Mouse (Mus musculus): ENCODE results near the gene Ddb1. TPM values are rescaled to one million over a fixed set of nuclear protein-coding genes. Genes with fewer than 3 reads are reported as not detected.

Gene Ddb1
- total and polyA plus RNA-seq, 3 experiments, result 299 to 406 (median 319) TPM

DNA sequence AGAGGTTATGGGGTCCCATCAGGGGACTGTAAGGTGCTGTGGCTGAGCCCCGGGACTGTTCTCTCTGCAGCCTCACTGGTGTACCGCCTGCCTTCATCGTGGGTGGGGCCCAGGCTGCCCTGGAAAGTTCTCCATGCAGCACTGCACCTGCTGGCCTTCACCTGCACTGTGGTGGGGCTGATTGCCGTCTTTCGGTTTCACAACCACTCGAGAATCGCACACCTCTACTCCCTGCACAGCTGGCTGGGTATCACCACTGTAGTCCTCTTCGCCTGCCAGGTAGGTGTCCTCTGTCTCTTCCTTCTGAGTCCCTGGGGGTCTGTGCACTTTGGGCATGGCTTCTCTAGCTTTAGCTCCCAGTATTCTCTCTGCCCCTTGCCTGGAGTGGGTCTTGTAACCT lies 20.0 kb upstream of the Ddb1 start (continued):
- TF ChIP-seq RAD21 (IDR thresholded peaks at IDR 0.05; ENCODE audit: low read depth, low read length), result no peak
- TF ChIP-seq UBTF (IDR thresholded peaks at IDR 0.05; ENCODE audit: low read depth, low read length), result no peak
- no peak for TF ChIP-seq KAT2A (IDR thresholded peaks at IDR 0.05; ENCODE audit: insufficient replicate concordance, low read length)
- no peak for TF ChIP-seq USF2 (conservative IDR thresholded peaks at IDR 0.05; ENCODE audit: low read depth, low read length)
- no peak for TF ChIP-seq CHD1 (IDR thresholded peaks at IDR 0.05; ENCODE audit: low read depth, low read length)
- peak; percentile 56; the same call in 1 of the 2 replicates for TF ChIP-seq RCOR1 (conservative IDR thresholded peaks at IDR 0.05; ENCODE audit: low read depth, low read length)
- TF ChIP-seq POLR2AphosphoS2 (IDR thresholded peaks at IDR 0.05; ENCODE audit: low read depth, low read length), result no peak
- TF ChIP-seq MXI1 (IDR thresholded peaks at IDR 0.05; ENCODE audit: low read depth, low read length), result no peak; the same call in 1 of the 2 replicates
- TF ChIP-seq CTCF (conservative IDR thresholded peaks at IDR 0.05 in 1 of 2, IDR thresholded peaks at IDR 0.05 in 1 of 2; ENCODE audit: low read depth in 2 of 2, low read length in 2 of 2), result no peak

- no peak for DNase-seq (ENCODE audit: extremely low read depth)
- Histone ChIP-seq H3K27ac (ENCODE audit: insufficient read depth, low read depth) (no peak overlapping the region), H3K79me2 (replicated peaks; ENCODE audit: control insufficient read depth, extremely low read depth, insufficient read depth, poor library complexity, severe bottlenecking) (peaks cover 24% of the 10 kb centered on the region), H3K9ac (ENCODE audit: insufficient read depth, low read depth) (no peak overlapping the region), H3K27me3 (replicated peaks) (no peaks in the 10 kb centered on the region), H3K4me3 (replicated peaks in 1 of 3; ENCODE audit: low read depth in 2 of 3, low read length in 2 of 3, poor library complexity in 1 of 3) (no peak overlapping the region), H3K9me3 (replicated peaks; ENCODE audit: low read length) (no peaks in the 10 kb centered on the region), H3K4me1 (ENCODE audit: control insufficient read depth in 1 of 2, insufficient read depth in 2 of 2) (peaks cover 28 to 68% of the 10 kb centered on the region in 2 experiments), H3K4me2 (ENCODE audit: insufficient read depth, low read depth, poor library complexity, severe bottlenecking) (no peak overlapping the region), H3K36me3 (replicated peaks in 1 of 2; ENCODE audit: control insufficient read depth in 1 of 2, insufficient read depth in 1 of 2, low read length in 1 of 2) (peaks cover 47 to 78% of the 10 kb centered on the region in 2 experiments)
- no peak for TF ChIP-seq NRF1 (IDR thresholded peaks at IDR 0.05; ENCODE audit: low read depth, low read length)
- no peak for TF ChIP-seq SIN3A (IDR thresholded peaks at IDR 0.05; ENCODE audit: low read length)
- TF ChIP-seq MAZ (IDR thresholded peaks at IDR 0.05; ENCODE audit: low read depth, low read length), result no peak
- no peak for TF ChIP-seq CHD1 (IDR thresholded peaks at IDR 0.05; ENCODE audit: low read depth, low read length)
- no peak; the same call in none of the 2 replicates for TF ChIP-seq ZNF384 (IDR thresholded peaks at IDR 0.05; ENCODE audit: low read depth, low read length)
- dilution Hi-C loops (cut with MboI; ENCODE audit: extremely low pct_ligation_motif_present, extremely low pct_unique_long_range_greater_than_20kb, low sequenced_read_pairs), result no loop called here
- in situ Hi-C loops (cut with MboI; ENCODE audit: low pct_ligation_motif_present, low pct_unique_long_range_greater_than_20kb, low sequenced_read_pairs), result no loop called here
Observed at GRCm38 (mm10) chr19:10587231-10587630, 17.9 kb upstream of the Ddb1 start.

GRCm38 (mm10) chr19:10589127-10589857 lies 15.8 kb upstream of the Ddb1 start:
- peak overlapping the region; percentile 79 for H3K27ac ChIP-seq (ENCODE audit: insufficient read depth, low read depth)
- no peak overlapping the region for H3K4me3 ChIP-seq (replicated peaks in 1 of 3; ENCODE audit: low read depth in 2 of 3, low read length in 2 of 3, poor library complexity in 1 of 3)
- in situ Hi-C loops (cut with MboI; ENCODE audit: low pct_ligation_motif_present, low pct_unique_long_range_greater_than_20kb, low sequenced_read_pairs) (no loop called here), dilution Hi-C loops (cut with MboI; ENCODE audit: extremely low pct_ligation_motif_present, extremely low pct_unique_long_range_greater_than_20kb, low sequenced_read_pairs) (no loop called here)
- no peaks in the 10 kb centered on the region for H3K27me3 ChIP-seq (replicated peaks)
- H3K36me3 ChIP-seq (replicated peaks in 1 of 2; ENCODE audit: control insufficient read depth in 1 of 2, insufficient read depth in 1 of 2, low read length in 1 of 2), result peaks cover 64 to 86% of the 10 kb centered on the region in 2 experiments
- no peaks in the 10 kb centered on the region for H3K9me3 ChIP-seq (replicated peaks; ENCODE audit: low read length)
- peaks cover 12% of the 10 kb centered on the region; the same call in 1 of the 2 replicates for H3K79me2 ChIP-seq (replicated peaks; ENCODE audit: control insufficient read depth, extremely low read depth, insufficient read depth, poor library complexity, severe bottlenecking)
- no peak overlapping the region for H3K9ac ChIP-seq (ENCODE audit: insufficient read depth, low read depth)
- peak overlapping the region; percentile 6; the same call in 1 of the 2 replicates for H3K4me2 ChIP-seq (ENCODE audit: insufficient read depth, low read depth, poor library complexity, severe bottlenecking)
- H3K4me1 ChIP-seq (ENCODE audit: control insufficient read depth in 1 of 2, insufficient read depth in 2 of 2), result peaks cover 25 to 69% of the 10 kb centered on the region in 2 experiments
- no peak for DNase-seq (ENCODE audit: extremely low read depth)
- no peak for TF ChIP-seq NELFE (IDR thresholded peaks at IDR 0.05; ENCODE audit: low read depth, low read length)
- TF ChIP-seq ZMIZ1 (IDR thresholded peaks at IDR 0.05; ENCODE audit: low read depth, low read length), result no peak
- TF ChIP-seq BHLHE40 (IDR thresholded peaks at IDR 0.05; ENCODE audit: low read depth, low read length), result peak; percentile 26; the same call in 1 of the 2 replicates
- no peak for TF ChIP-seq PAX5 (IDR thresholded peaks at IDR 0.05; ENCODE audit: low read length)
- no peak for TF ChIP-seq UBTF (IDR thresholded peaks at IDR 0.05; ENCODE audit: low read depth, low read length)
- TF ChIP-seq HCFC1 (IDR thresholded peaks at IDR 0.05; ENCODE audit: low read depth, low read length), result no peak
- TF ChIP-seq JUN (IDR thresholded peaks at IDR 0.05; ENCODE audit: insufficient read depth, low read depth, low read length), result no peak
- TF ChIP-seq KAT2A (IDR thresholded peaks at IDR 0.05; ENCODE audit: insufficient replicate concordance, low read length), result no peak
- TF ChIP-seq CHD1 (IDR thresholded peaks at IDR 0.05; ENCODE audit: low read depth, low read length), result no peak
- peak; percentile 42; the same call in 1 of the 2 replicates for TF ChIP-seq TCF12 (IDR thresholded peaks at IDR 0.05; ENCODE audit: low read depth, low read length)
- no peak for TF ChIP-seq USF2 (conservative IDR thresholded peaks at IDR 0.05; ENCODE audit: low read depth, low read length)
- no peak for TF ChIP-seq MAX (IDR thresholded peaks at IDR 0.05; ENCODE audit: low read length)
- no peak for TF ChIP-seq CTCF (conservative IDR thresholded peaks at IDR 0.05 in 1 of 2, IDR thresholded peaks at IDR 0.05 in 1 of 2; ENCODE audit: low read depth in 2 of 2, low read length in 2 of 2)
- TF ChIP-seq SMC3 (IDR thresholded peaks at IDR 0.05; ENCODE audit: low read depth, low read length), result no peak
- TF ChIP-seq POLR2A (IDR thresholded peaks at IDR 0.05; ENCODE audit: low read depth, low read length), result no peak
- peak; percentile 78 for TF ChIP-seq IRF4 (IDR thresholded peaks at IDR 0.05; ENCODE audit: low read depth, low read length)
- no peak for TF ChIP-seq USF1 (IDR thresholded peaks at IDR 0.05; ENCODE audit: low read depth, low read length)
- no peak for TF ChIP-seq E2F4 (IDR thresholded peaks at IDR 0.05; ENCODE audit: insufficient replicate concordance, low read depth, low read length)
- no peak for TF ChIP-seq RCOR1 (conservative IDR thresholded peaks at IDR 0.05; ENCODE audit: low read depth, low read length)
- no peak for TF ChIP-seq TBP (conservative IDR thresholded peaks at IDR 0.05; ENCODE audit: low read depth, low read length)
- TF ChIP-seq EP300 (IDR thresholded peaks at IDR 0.05; ENCODE audit: low read length), result peak; percentile 36; the same call in 1 of the 2 replicates
- TF ChIP-seq SIN3A (IDR thresholded peaks at IDR 0.05; ENCODE audit: low read length), result peak; percentile 48; the same call in 1 of the 2 replicates

Data from CH12.LX (cell line).